In the genomic region with DNA sequence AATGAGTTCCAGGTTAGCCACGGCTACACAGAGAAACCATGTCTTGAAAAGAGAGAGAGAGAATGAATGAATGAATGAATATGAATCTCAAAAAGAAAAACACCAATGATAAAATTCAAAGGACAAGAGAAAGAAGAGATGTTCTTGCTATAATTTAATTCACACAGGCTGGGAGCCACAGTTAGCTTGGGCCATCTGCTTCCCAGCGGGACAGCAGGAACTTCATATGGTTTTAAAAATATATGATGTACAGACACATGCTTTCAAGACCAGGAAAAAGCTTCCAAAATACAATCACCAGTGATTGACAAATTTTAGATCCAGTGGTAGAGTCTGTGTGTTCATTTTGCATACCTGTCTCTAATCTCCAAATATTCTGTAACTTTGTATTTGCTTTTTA, we compare ENCODE assay signal across 30 mouse cellular contexts. TPM values are rescaled to one million over a fixed set of nuclear protein-coding genes. Genes with fewer than 3 reads are reported as not detected.
DNase-seq lines count a peak whose midpoint lies in the region; ATAC-seq and TF ChIP-seq lines count a peak whose summit lies in the region.
"Had no signal": no experiment of that assay in that cellular context is flagged by ENCODE, and none has a peak within 500 bp of the region (broad histone marks: within the 10 kb centered on the region; RNA-seq: fewer than 3 reads in every experiment).

No protein-coding gene starts in this region.

- no peak for DNase-seq in frontal cortex, postnatal 14 days (ENCODE audit: low spot score in 2 of 2)
- peak; percentile 22 to 45 for DNase-seq in left cerebral cortex, postnatal 14 days (ENCODE audit: low spot score in 2 of 2)
- no peak for DNase-seq in left cerebral cortex, adult 2 months (ENCODE audit: extremely low spot score in 1 of 2, low spot score in 2 of 2)
- DNase-seq in brain, adult 2 months (ENCODE audit: low read depth, low spot score) = peak; percentile 47
- peak; percentile 45 for DNase-seq in layer of hippocampus, adult 9-11 months
- DNase-seq in urinary bladder, postnatal 36 days (ENCODE audit: low spot score in 2 of 2) = no peak
- DNase-seq in embryo, embryonic 10.5 days (ENCODE audit: low spot score) = no peak
- DNase-seq: adrenal gland, postnatal 10 days; adrenal gland, postnatal 36 days; B cell, adult 2 months; cerebellum, adult 11-12 months; cerebellum, adult 8-10 months; cerebellum, postnatal 10 days; cerebellum, postnatal 36 days; gastrocnemius, postnatal 25 days; heart, adult 18-20 months; heart, postnatal 10 days; heart, postnatal 36 days had no signal

- H3K27ac ChIP-seq in left cerebral cortex, adult 2 months = no peak overlapping the region
- H3K27ac ChIP-seq: embryonic facial prominence, embryonic 12.5 days; embryonic facial prominence, embryonic 15.5 days; heart, embryonic 15.5 days; hindbrain, embryonic 10.5 days; hindbrain, embryonic 14.5 days; hindbrain, postnatal 0 days had no signal

- ATAC-seq in frontal cortex, adult (ENCODE audit: low TSS enrichment) = peak; percentile 80
- ATAC-seq: forebrain, embryonic 14.5 days; hindbrain, postnatal 0 days; inflammation-experienced regulatory T-cells, adult 6 months; Patski had no signal

- no peak for TF ChIP-seq CTCF in left cerebral cortex, adult 2 months (IDR thresholded peaks at IDR 0.05)

- H3K4me3 ChIP-seq in left cerebral cortex, adult 2 months = no peak overlapping the region
- H3K4me3 ChIP-seq: embryonic facial prominence, embryonic 12.5 days; embryonic facial prominence, embryonic 15.5 days; heart, embryonic 12.5 days; heart, embryonic 15.5 days; hindbrain, embryonic 10.5 days had no signal

- intact Hi-C loops in left cerebral cortex, postnatal 14 days (cut with DNase I) = no loop called here
- intact Hi-C loops in left cerebral cortex, adult 2 months (cut with DNase I) = no loop called here

RNA-seq across cellular contexts. Expression of a gene that starts 9.0 kb away (rescaled TPM):
- 1 to 10 TPM; 6.5 to 6.7 TPM for total RNA-seq in left cerebral cortex, postnatal 14 days (2021)
- total RNA-seq in left cerebral cortex, adult 2 months (2021) = 1 to 10 TPM; 5.1 to 6.7 TPM
- total RNA-seq: CH12.LX had no signal

Comparison
In these comparisons a context has a peak if more than half of its experiments do, and no peak if none do; other contexts are left out.
1. DNase-seq: peak in left cerebral cortex, postnatal 14 days (2 of 2), brain, adult 2 months (single experiment) and layer of hippocampus, adult 9-11 months (single experiment); none in frontal cortex, postnatal 14 days (0 of 2), left cerebral cortex, adult 2 months (0 of 2), urinary bladder, postnatal 36 days (0 of 2) and embryo, embryonic 10.5 days (single experiment).